Comparison of ENCODE assay signal across 8 mouse cellular contexts in the genomic region with DNA sequence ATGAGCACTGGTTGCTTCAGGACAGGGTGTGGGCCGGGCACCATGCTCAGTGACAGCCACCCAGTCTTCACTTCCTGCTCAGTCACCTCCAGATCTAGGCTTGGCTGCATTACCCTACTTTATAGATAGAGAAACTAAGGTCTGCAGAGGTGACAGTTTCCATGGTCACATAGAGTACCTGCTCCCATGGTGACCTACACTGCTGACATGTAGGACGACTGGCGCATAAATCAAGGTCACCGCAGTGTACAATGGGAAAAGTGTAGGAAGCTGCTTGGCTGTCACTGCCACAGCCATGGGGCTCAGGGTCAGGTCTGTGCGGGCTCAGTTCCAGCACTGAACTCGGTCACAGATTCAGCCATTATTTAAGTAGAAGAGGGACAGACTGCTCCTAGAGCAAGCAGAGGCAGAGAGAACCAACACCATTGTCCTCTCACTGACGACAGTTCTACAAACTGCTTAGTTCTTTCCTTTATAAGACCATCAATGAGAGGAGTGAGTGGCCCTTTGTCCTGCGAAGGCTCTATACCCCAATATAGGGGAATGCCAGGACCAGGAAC.
DNase-seq lines count a peak whose midpoint lies in the region; ATAC-seq lines count a peak whose summit lies in the region.

No protein-coding gene starts in this region.

- peak overlapping the region; percentile 68 for H3K27ac ChIP-seq in embryonic facial prominence, embryonic 13.5 days
- peak overlapping the region; percentile 76 for H3K27ac ChIP-seq in hindbrain, embryonic 12.5 days
- H3K27ac ChIP-seq in liver, embryonic 15.5 days (replicated peaks) = no peak overlapping the region

- no peaks in the 10 kb centered on the region for H3K27me3 ChIP-seq in embryonic facial prominence, embryonic 13.5 days
- H3K27me3 ChIP-seq in hindbrain, embryonic 12.5 days = no peaks in the 10 kb centered on the region
- H3K27me3 ChIP-seq in liver, embryonic 15.5 days = no peaks in the 10 kb centered on the region
- H3K27me3 ChIP-seq in splenic B cell, adult 2 months (ENCODE audit: control insufficient read depth, insufficient read depth, low read length, poor library complexity, severe bottlenecking) = no peaks in the 10 kb centered on the region

- H3K4me1 ChIP-seq in embryonic facial prominence, embryonic 13.5 days = peaks cover 22% of the 10 kb centered on the region
- peaks cover 29% of the 10 kb centered on the region for H3K4me1 ChIP-seq in hindbrain, embryonic 12.5 days
- H3K4me1 ChIP-seq in liver, embryonic 15.5 days (replicated peaks) = peaks cover 20% of the 10 kb centered on the region

- H3K9me3 ChIP-seq in embryonic facial prominence, embryonic 13.5 days = no peaks in the 10 kb centered on the region
- no peaks in the 10 kb centered on the region for H3K9me3 ChIP-seq in hindbrain, embryonic 12.5 days (replicated peaks)
- H3K9me3 ChIP-seq in liver, embryonic 15.5 days (replicated peaks) = no peaks in the 10 kb centered on the region

- H3K36me3 ChIP-seq in embryonic facial prominence, embryonic 13.5 days = no peaks in the 10 kb centered on the region
- no peaks in the 10 kb centered on the region for H3K36me3 ChIP-seq in hindbrain, embryonic 12.5 days
- no peaks in the 10 kb centered on the region for H3K36me3 ChIP-seq in liver, embryonic 15.5 days (replicated peaks)
- H3K36me3 ChIP-seq in splenic B cell, adult 2 months (ENCODE audit: control insufficient read depth, insufficient read depth, low read length, poor library complexity, severe bottlenecking) = no peaks in the 10 kb centered on the region

- WGBS in embryonic facial prominence, embryonic 13.5 days = 66% methylated on average over 8 of the region's 8 CpGs
- WGBS in hindbrain, embryonic 12.5 days = 48% methylated on average over 8 of the region's 8 CpGs
- WGBS in liver, embryonic 15.5 days (ENCODE audit: insufficient replicate concordance) = 46% methylated on average over 8 of the region's 8 CpGs

- DNase-seq in layer of hippocampus, adult 9-11 months = peak; percentile 46
- no peak for DNase-seq in layer of hippocampus, postnatal 36 days
- peak; percentile 20 for DNase-seq in T-cell, adult 2 months (ENCODE audit: low spot score)
- peak; percentile 41 for DNase-seq in splenic B cell, adult 2 months (ENCODE audit: low read depth, low spot score)
- DNase-seq in urinary bladder, postnatal 25 days (ENCODE audit: low spot score) = no peak

- no peak overlapping the region for H3K9ac ChIP-seq in embryonic facial prominence, embryonic 13.5 days
- H3K9ac ChIP-seq in hindbrain, embryonic 12.5 days = peak overlapping the region; percentile 8; the same call in 1 of the 2 replicates
- no peak overlapping the region for H3K9ac ChIP-seq in liver, embryonic 15.5 days

- no peak overlapping the region for H3K4me3 ChIP-seq in embryonic facial prominence, embryonic 13.5 days
- H3K4me3 ChIP-seq in hindbrain, embryonic 12.5 days = no peak overlapping the region
- H3K4me3 ChIP-seq in liver, embryonic 15.5 days (replicated peaks) = no peak overlapping the region

- ATAC-seq in embryonic facial prominence, embryonic 13.5 days (ENCODE audit: insufficient number of reproducible peaks, insufficient read depth, low FRiP score, low TSS enrichment, low read depth) = peak; percentile 45; the same call in 1 of the 2 replicates
- peak; percentile 76 for ATAC-seq in hindbrain, embryonic 12.5 days (ENCODE audit: low FRiP score)
- no peak; the same call in 1 of the 2 replicates for ATAC-seq in liver, embryonic 15.5 days (ENCODE audit: insufficient read depth)

- H3K4me2 ChIP-seq in embryonic facial prominence, embryonic 13.5 days = no peak overlapping the region
- H3K4me2 ChIP-seq in hindbrain, embryonic 12.5 days (replicated peaks) = 0 out of 2 replicates have a peak overlapping the region, but pooled peaks have one; percentile 11
- peak overlapping the region; percentile 1; the same call in 1 of the 2 replicates for H3K4me2 ChIP-seq in liver, embryonic 15.5 days

Comparison
In these comparisons a context has a peak if more than half of its experiments do, and no peak if none do; other contexts are left out.
1. DNase-seq: peak in layer of hippocampus, adult 9-11 months (single experiment), T-cell, adult 2 months (single experiment) and splenic B cell, adult 2 months (single experiment); none in layer of hippocampus, postnatal 36 days (0 of 2) and urinary bladder, postnatal 25 days (single experiment).